Mouse (Mus musculus): Measurements from ENCODE around the gene Fam126a.
A peak's percentile ranks its signal among the peaks of the same experiment; 100 is the strongest.

Fam126a gene

GRCm38 (mm10) chr5:24030579-24030969 lies at the start of gene Fam126a:
Fam126a (minus strand) TSS chr5:24030690.
- peak; percentile 95 for DNase-seq

DNA sequence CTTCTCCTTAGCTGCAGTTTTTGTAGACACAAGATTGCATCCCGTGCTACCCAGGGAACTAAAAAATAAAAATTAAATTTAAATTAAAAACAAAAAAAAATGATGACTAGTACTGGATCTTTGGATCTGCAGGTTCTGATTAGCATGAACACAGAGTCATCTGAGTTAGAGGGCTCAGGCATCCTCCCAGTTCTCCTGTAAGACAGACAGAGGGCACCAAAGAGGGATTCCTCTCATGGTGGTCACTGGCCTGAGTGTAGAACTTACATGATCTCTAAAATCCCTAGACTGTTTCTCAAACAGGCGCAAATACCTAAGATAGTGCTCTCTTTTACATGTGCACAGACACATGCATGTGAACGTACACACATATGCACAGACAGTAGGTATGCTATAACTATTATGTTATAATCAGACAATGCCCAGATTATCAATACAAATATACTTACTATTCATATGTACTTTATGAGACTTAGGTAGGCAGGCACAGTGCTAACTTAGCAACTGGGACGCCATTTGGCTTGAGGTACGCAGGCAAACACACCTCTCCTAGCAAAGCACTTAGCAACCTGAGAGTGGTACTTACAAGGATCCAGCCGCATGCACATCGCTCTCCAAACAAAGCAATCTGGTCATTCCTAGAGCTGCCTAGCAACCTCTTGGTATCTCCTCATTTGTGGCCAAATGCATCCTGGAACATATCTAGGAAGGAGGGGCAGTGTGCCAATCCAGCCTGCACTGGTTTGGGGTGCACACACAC lies 48.1 kb upstream of the Fam126a start:
- DNase-seq = no peak

- DNase-seq = no peak
Measured at GRCm38 (mm10) chr5:24077739-24078306, 47.3 kb upstream of the Fam126a start.

GRCm38 (mm10) chr5:24076986-24077718 lies 46.7 kb upstream of the Fam126a start:
- peak; percentile 86 for DNase-seq

- no peak for DNase-seq
Measured at GRCm38 (mm10) chr5:24072031-24072430, 41.5 kb upstream of the Fam126a start.

- DNase-seq = no peak
Measured at GRCm38 (mm10) chr5:24068955-24069354, 38.5 kb upstream of the Fam126a start.

GRCm38 (mm10) chr5:24063545-24063944 lies 33.1 kb upstream of the Fam126a start:
- no peak for DNase-seq

DNA sequence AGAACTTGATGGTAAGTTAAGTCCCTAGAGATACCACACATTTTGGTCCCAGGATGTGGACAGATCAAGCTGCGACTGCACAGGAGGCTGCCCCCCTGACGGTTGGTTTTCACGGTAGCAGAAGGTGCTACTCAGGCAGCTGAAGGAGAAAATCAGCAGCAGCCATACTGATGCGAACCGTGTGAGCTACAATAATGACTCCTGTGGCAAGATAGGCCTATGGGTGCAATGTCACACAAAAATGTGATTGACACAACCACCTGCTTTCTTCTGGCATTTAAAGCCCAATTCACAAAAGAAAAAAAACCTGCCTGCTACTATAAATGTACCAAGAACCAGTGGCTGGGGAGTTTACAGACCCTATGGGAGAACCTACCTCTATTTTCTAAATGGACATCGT lies 32.5 kb upstream of the Fam126a start:
- no peak for DNase-seq

- DNase-seq = no peak
Measured at GRCm38 (mm10) chr5:24060949-24061348, 30.5 kb upstream of the Fam126a start.

GRCm38 (mm10) chr5:24057592-24057991 lies 27.1 kb upstream of the Fam126a start:
- DNase-seq = no peak

DNA sequence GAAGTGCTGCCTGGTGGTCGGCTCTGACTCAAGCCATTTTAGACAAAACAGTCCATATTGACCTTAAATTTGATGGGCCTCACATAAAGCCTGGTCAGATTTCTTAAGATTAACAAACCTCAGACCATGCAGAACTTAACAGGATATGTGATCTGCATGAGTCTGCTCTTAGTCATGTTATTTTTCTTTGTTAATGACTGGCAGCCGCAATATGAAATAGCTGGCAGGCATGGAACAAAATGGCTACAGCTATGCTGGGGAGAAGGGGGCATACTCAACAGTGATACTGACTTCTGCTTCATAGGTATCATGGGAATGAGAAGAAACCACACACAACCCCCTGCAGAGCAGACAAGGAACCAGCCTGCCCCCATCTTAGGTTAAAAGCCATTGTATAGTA lies 26.4 kb upstream of the Fam126a start:
- DNase-seq = no peak

GRCm38 (mm10) chr5:24054382-24054781 lies 23.9 kb upstream of the Fam126a start:
- DNase-seq = no peak

GRCm38 (mm10) chr5:24053245-24054190 lies 23.0 kb upstream of the Fam126a start:
- peak; percentile 47 for DNase-seq

DNA sequence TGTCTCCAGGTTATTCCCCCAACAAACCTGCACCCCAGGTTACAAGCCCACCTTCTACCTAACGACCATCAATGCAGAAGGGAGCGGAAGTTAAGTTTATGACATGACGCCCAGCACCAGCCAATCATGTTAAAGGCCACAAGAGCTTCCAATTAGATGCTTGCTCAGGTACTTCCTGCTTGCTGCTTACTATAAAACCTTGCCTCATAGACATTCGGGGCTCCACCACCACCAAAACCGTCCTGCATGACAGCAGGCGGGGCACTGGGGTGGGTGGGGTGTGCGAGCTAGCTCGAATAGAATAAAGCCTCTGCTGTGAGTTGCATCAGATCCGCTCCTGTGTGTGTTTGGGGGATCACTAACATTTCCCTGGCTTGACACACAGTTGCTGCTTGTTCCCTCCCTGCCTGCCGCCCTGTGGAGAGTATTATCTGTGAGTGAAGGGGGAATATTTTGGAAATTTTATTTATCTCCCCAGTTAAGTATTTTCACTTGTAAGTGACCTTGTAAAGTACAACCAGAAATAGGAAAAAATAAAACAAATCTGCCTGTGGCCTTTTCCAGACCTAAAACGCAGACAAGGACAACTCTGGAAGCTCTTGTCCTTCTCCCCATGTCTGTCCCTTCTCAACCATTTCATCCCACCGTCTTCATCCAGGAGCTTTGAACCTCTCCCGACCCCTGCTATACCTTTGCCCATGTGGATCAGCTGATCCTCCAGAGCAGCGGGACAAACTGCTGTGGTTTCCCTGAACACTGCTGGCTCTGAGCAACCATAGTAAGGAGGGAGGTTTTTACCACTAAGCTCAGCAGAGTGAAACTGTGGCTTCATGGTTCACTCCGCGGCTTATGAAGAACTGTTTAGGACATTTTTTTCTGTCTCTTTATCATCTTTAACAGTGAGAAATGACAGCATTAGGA lies 21.5 kb upstream of the Fam126a start:
- DNase-seq = no peak

DNA sequence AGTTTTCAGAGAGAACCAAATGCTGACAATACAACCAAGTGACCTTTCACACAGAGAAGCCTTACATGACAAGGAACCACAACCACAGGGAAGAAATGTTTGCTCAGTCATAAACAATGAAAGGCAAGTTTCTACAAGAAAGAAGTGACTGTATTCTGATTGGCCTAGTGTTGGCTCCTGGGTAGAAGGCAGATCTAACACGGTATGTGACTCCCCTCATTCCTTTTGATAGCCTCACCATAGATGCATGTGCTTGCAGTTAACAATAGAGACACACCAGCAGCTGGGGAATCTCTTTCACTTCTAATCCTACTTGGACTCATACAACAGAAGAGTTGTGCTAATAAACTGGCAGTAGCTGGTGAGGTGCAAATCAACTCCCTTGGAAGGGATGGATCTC lies 17.3 kb upstream of the Fam126a start:
- no peak for DNase-seq

- no peak for DNase-seq
Measured at GRCm38 (mm10) chr5:24047001-24047400, 16.5 kb upstream of the Fam126a start.

DNA sequence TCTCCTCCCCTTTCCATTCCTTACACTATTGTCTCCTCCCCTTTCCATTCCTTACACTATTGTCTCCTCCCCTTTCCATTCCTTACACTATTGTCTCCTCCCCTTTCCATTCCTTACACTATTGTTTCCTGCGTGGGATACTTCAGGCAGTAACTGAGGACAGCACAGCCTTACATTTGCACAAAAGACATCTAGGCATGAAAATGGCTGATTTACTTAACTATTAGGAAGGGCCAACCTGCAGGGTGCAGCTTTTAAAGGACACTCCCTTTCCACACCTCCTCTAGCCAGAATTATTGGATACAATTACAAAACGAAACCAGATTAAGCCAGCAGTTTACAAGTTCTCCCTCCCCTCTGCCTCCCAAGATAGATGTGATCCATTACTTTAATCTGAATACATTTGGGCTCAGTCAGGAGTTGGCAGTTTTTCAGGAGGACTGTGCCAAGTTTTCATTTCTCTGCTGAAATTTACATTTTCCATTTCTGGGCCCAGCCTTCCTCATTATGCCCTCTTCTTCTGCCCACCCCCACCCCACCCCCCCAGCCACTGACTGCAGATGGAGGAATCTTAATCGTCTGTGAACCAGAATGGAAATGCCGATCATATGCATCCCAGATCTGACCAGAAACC lies 15.6 kb upstream of the Fam126a start:
- no peak for DNase-seq

DNA sequence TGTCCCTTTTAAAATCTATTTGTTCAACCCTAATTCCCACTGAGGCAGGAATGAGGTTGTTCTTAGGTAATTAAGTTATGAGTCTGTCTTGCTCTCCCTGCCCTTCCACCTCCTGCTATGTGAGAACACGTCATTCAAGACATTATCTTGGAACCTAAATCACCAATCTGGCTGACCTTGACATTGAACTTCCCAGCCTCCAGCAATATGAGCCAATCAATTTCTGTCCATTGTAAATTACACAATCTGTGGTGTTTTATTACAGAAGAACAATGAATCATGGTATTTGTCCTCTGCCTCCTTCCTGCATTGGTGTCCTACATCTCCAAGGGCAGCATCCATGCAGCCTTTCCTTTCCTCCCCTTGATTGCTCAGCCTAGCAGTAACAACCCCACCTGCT lies 13.9 kb upstream of the Fam126a start:
- DNase-seq = no peak

DNA sequence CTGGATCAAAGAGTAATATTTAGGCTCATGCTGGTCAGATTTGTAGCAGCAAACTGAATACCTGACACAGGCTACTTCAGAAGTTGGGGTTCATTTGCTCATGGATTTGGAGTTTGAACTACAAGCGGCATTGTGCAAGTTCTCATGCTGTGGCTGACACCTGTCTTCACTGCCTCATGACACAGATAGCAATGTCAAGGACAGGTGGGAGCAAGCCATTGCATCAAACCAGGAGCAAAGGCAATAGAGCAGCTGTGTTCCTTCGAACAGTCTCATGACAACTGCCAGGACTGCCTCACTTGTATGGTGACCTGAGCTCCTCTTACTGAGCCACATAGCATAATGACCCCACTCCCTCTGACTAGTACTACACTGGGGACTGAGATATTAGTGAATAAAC lies 12.9 kb upstream of the Fam126a start:
- no peak for DNase-seq

DNA sequence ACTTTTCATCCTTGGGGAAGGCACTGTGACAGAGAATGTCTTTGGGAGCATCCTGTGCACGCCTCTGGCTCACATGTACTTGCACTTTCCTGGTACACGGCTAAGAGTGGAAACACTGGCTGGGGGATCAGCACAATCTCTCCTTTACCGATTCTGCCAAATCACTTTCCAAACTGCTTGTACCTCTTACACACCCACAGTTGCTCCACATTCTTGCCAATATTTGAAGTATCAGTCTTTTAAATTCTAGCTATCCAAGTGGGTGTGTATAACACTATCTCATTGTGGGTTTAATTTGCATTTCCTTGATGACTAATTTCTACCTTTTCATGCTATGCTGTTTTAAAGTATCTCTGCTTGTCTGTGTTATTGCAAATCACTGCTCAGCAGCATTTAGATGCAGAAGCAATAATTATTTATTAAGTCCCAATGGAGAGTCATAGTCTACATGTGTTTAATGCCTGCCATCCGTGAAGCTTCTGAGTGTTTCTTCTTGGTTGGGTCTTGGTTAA lies 10.9 kb upstream of the Fam126a start:
- DNase-seq = no peak

DNA sequence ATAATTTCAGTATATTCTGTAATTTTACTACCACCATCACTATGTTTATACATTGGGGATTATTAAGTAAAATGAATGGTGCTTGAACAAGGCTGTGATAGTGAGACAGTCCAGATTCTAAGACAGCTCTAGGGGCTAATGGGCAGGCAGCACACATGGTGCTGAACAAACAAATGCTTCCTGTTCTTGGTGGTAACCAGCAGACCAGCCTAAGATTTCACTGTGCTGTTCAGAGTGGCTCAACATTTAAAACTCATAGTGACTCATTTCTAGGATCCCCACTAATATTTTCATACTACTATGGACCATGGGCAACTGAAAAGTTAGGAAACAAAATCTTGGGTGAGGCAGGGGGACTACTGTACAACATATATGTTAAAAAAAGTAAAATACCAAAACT lies 10.1 kb upstream of the Fam126a start:
- DNase-seq = no peak
